Mouse (Mus musculus): ENCODE measurements around the gene Cradd.

GRCm38 (mm10) chr10:95278085-95278484, 45.8 kb downstream of the Cradd start:
- TF ChIP-seq EP300 (IDR thresholded peaks at IDR 0.05; ENCODE audit: low read depth in 1 of 2, low read length in 2 of 2) (no peak), ZNF384 (IDR thresholded peaks at IDR 0.05; ENCODE audit: low read depth, low read length) (no peak), RAD21 (IDR thresholded peaks at IDR 0.05; ENCODE audit: low read depth, low read length) (no peak), CHD2 (IDR thresholded peaks at IDR 0.05; ENCODE audit: low read length) (no peak), HCFC1 (IDR thresholded peaks at IDR 0.05; ENCODE audit: low read depth, low read length) (no peak), POLR2A (IDR thresholded peaks at IDR 0.05; ENCODE audit: control insufficient read depth in 1 of 2, insufficient read depth in 1 of 2, low read depth in 1 of 2, low read length in 2 of 2, poor library complexity in 1 of 2) (no peak)
